Mouse (Mus musculus): ENCODE data around the gene Defb30. TPM values are rescaled to one million over a fixed set of nuclear protein-coding genes. Genes with fewer than 3 reads are reported as not detected.

The Defb30 gene
- total RNA-seq, 2 experiments from 2014 or later: not detected

Other genes with a start within 250 kb of the Defb30 start
- 10 to 100 TPM; 12.4 to 14.0 TPM for gene Wdfy2, start 212.3 kb downstream of the Defb30 start, total RNA-seq (2021)
- not detected for gene Defb48, start 65.5 kb downstream of the Defb30 start, total RNA-seq (2021)
- gene Defb47, start 51.9 kb downstream of the Defb30 start, total RNA-seq (2021): not detected
- gene Defb43, start 38.2 kb downstream of the Defb30 start, total RNA-seq (2021): not detected
- not detected for gene Defb42, start 3.0 kb downstream of the Defb30 start, total RNA-seq (2021)

All from gastrocnemius, postnatal 4 days (tissue).